Mouse (Mus musculus): ENCODE measurements around the gene A930033H14Rik. TPM values are rescaled to one million over a fixed set of nuclear protein-coding genes. Genes with fewer than 3 reads are reported as not detected.
A peak's percentile ranks its signal among the peaks of the same experiment; 100 is the strongest.

The A930033H14Rik gene
- polyA plus RNA-seq, 2 experiments = 3.2 to 4.2 TPM

- H3K27ac ChIP-seq (replicated peaks; ENCODE audit: low read depth, low read length) = peak overlapping the region; percentile 99
- TF ChIP-seq POLR2A (IDR thresholded peaks at IDR 0.05; ENCODE audit: borderline replicate concordance, extremely low read depth, insufficient read depth, insufficient read length) = no peak
Measured at GRCm38 (mm10) chr10:69211976-69212375, 922 bp downstream of the A930033H14Rik start.

GRCm38 (mm10) chr10:69211560-69211959, 1.3 kb downstream of the A930033H14Rik start:
- no peak for ATAC-seq (ENCODE audit: low FRiP score, low read depth)
- 57% methylated on average over 8 of the region's 8 CpGs for WGBS
- Histone ChIP-seq H3K27ac (replicated peaks; ENCODE audit: low read depth, low read length) (peak overlapping the region; percentile 99), H3K4me2 (replicated peaks; ENCODE audit: low read depth, low read length, severe bottlenecking) (peak overlapping the region; percentile 85), H3K4me3 (replicated peaks; ENCODE audit: low read length) (peak overlapping the region; percentile 83), H3K9ac (ENCODE audit: low read depth, low read length, severe bottlenecking) (peak overlapping the region; percentile 96), H3K9me3 (ENCODE audit: control insufficient read depth, low read length) (peaks cover 9% of the 10 kb centered on the region; the same call in 1 of the 2 replicates), H3K36me3 (ENCODE audit: control insufficient read depth, insufficient read depth, low read length) (peaks cover 8% of the 10 kb centered on the region), H3K4me1 (ENCODE audit: control insufficient read depth, insufficient read depth, low read length) (peaks cover 15% of the 10 kb centered on the region; the same call in 1 of the 2 replicates), H3K27me3 (ENCODE audit: control insufficient read depth, insufficient read depth, low read length) (no peaks in the 10 kb centered on the region)
- no peak for TF ChIP-seq POLR2A (IDR thresholded peaks at IDR 0.05; ENCODE audit: borderline replicate concordance, extremely low read depth, insufficient read depth, insufficient read length)
- no peak for DNase-seq (ENCODE audit: low spot score)

More at GRCm38 (mm10) chr10:69211976-69212375, 922 bp downstream of the A930033H14Rik start:
- H3K9ac ChIP-seq (ENCODE audit: low read depth, low read length, severe bottlenecking) = peak overlapping the region; percentile 96
- H3K9me3 ChIP-seq (ENCODE audit: control insufficient read depth, low read length) = peaks cover 10% of the 10 kb centered on the region; the same call in 1 of the 2 replicates
- peak overlapping the region; percentile 85 for H3K4me2 ChIP-seq (replicated peaks; ENCODE audit: low read depth, low read length, severe bottlenecking)
- H3K27me3 ChIP-seq (ENCODE audit: control insufficient read depth, insufficient read depth, low read length) = no peaks in the 10 kb centered on the region
- peak; percentile 46 for DNase-seq (ENCODE audit: low spot score)
- peaks cover 15% of the 10 kb centered on the region; the same call in 1 of the 2 replicates for H3K4me1 ChIP-seq (ENCODE audit: control insufficient read depth, insufficient read depth, low read length)
- H3K4me3 ChIP-seq (replicated peaks; ENCODE audit: low read length) = peak overlapping the region; percentile 83
- H3K36me3 ChIP-seq (ENCODE audit: control insufficient read depth, insufficient read depth, low read length) = peaks cover 12% of the 10 kb centered on the region
- WGBS = 5% methylated on average over 14 of the region's 14 CpGs
- ATAC-seq (ENCODE audit: low FRiP score, low read depth) = peak; percentile 5; the same call in 1 of the 2 replicates

- no peak overlapping the region for H3K9ac ChIP-seq (ENCODE audit: low read depth, low read length, severe bottlenecking)
- peaks cover 15% of the 10 kb centered on the region; the same call in 1 of the 2 replicates for H3K4me1 ChIP-seq (ENCODE audit: control insufficient read depth, insufficient read depth, low read length)
- DNase-seq (ENCODE audit: low spot score) = no peak
- no peak for ATAC-seq (ENCODE audit: low FRiP score, low read depth)
- H3K4me3 ChIP-seq (replicated peaks; ENCODE audit: low read length) = no peak overlapping the region
- TF ChIP-seq POLR2A (IDR thresholded peaks at IDR 0.05; ENCODE audit: borderline replicate concordance, extremely low read depth, insufficient read depth, insufficient read length) = no peak
- H3K27ac ChIP-seq (replicated peaks; ENCODE audit: low read depth, low read length) = no peak overlapping the region
- peaks cover 7% of the 10 kb centered on the region; the same call in 1 of the 2 replicates for H3K9me3 ChIP-seq (ENCODE audit: control insufficient read depth, low read length)
- no peak overlapping the region for H3K4me2 ChIP-seq (replicated peaks; ENCODE audit: low read depth, low read length, severe bottlenecking)
- H3K36me3 ChIP-seq (ENCODE audit: control insufficient read depth, insufficient read depth, low read length) = peaks cover 4% of the 10 kb centered on the region; the same call in 1 of the 2 replicates
- no peaks in the 10 kb centered on the region for H3K27me3 ChIP-seq (ENCODE audit: control insufficient read depth, insufficient read depth, low read length)
- 73% methylated on average over 5 of the region's 5 CpGs for WGBS
Measured at GRCm38 (mm10) chr10:69210659-69211058, 2.2 kb downstream of the A930033H14Rik start.

GRCm38 (mm10) chr10:69210006-69210405, 2.9 kb downstream of the A930033H14Rik start:
- H3K4me2 ChIP-seq (replicated peaks; ENCODE audit: low read depth, low read length, severe bottlenecking) = no peak overlapping the region
- TF ChIP-seq POLR2A (IDR thresholded peaks at IDR 0.05; ENCODE audit: borderline replicate concordance, extremely low read depth, insufficient read depth, insufficient read length) = no peak
- no peak overlapping the region for H3K27ac ChIP-seq (replicated peaks; ENCODE audit: low read depth, low read length)
- no peak overlapping the region for H3K9ac ChIP-seq (ENCODE audit: low read depth, low read length, severe bottlenecking)
- no peak for ATAC-seq (ENCODE audit: low FRiP score, low read depth)
- H3K36me3 ChIP-seq (ENCODE audit: control insufficient read depth, insufficient read depth, low read length) = peaks cover 4% of the 10 kb centered on the region; the same call in 1 of the 2 replicates
- peaks cover 7% of the 10 kb centered on the region; the same call in 1 of the 2 replicates for H3K9me3 ChIP-seq (ENCODE audit: control insufficient read depth, low read length)
- H3K4me1 ChIP-seq (ENCODE audit: control insufficient read depth, insufficient read depth, low read length) = peaks cover 15% of the 10 kb centered on the region; the same call in 1 of the 2 replicates
- no peak overlapping the region for H3K4me3 ChIP-seq (replicated peaks; ENCODE audit: low read length)
- no peak for DNase-seq (ENCODE audit: low spot score)
- no peaks in the 10 kb centered on the region for H3K27me3 ChIP-seq (ENCODE audit: control insufficient read depth, insufficient read depth, low read length)
- 94% methylated on average over 10 of the region's 10 CpGs for WGBS

GRCm38 (mm10) chr10:69208705-69209104, 4.2 kb downstream of the A930033H14Rik start:
- H3K27me3 ChIP-seq (ENCODE audit: control insufficient read depth, insufficient read depth, low read length) = no peaks in the 10 kb centered on the region
- no peak overlapping the region for H3K9ac ChIP-seq (ENCODE audit: low read depth, low read length, severe bottlenecking)
- peaks cover 7% of the 10 kb centered on the region; the same call in 1 of the 2 replicates for H3K9me3 ChIP-seq (ENCODE audit: control insufficient read depth, low read length)
- DNase-seq (ENCODE audit: low spot score) (no peak), ATAC-seq (ENCODE audit: low FRiP score, low read depth) (no peak)
- no peak overlapping the region for H3K4me3 ChIP-seq (replicated peaks; ENCODE audit: low read length)
- H3K4me2 ChIP-seq (replicated peaks; ENCODE audit: low read depth, low read length, severe bottlenecking) = no peak overlapping the region
- WGBS = 90% methylated on average over 3 of the region's 3 CpGs
- H3K27ac ChIP-seq (replicated peaks; ENCODE audit: low read depth, low read length) = no peak overlapping the region
- no peak for TF ChIP-seq POLR2A (IDR thresholded peaks at IDR 0.05; ENCODE audit: borderline replicate concordance, extremely low read depth, insufficient read depth, insufficient read length)
- peaks cover 7% of the 10 kb centered on the region; the same call in 1 of the 2 replicates for H3K4me1 ChIP-seq (ENCODE audit: control insufficient read depth, insufficient read depth, low read length)
- peaks cover 4% of the 10 kb centered on the region; the same call in 1 of the 2 replicates for H3K36me3 ChIP-seq (ENCODE audit: control insufficient read depth, insufficient read depth, low read length)
